Mouse (Mus musculus): ENCODE data around the gene Hist1h1e. TPM values are rescaled to one million over a fixed set of nuclear protein-coding genes. Genes with fewer than 3 reads are reported as not detected.
"Not testable (repeated sequence)": the region's sequence is repeated elsewhere in the genome, so short reads cannot be mapped to it uniquely, and the experiment has no call there.

The Hist1h1e gene
- polyA plus RNA-seq (2015; fragmentation: Nextera tagmentation; extraction: Ambion mirVana) = 24.3 and 26.2 TPM in 2 replicates

DNA sequence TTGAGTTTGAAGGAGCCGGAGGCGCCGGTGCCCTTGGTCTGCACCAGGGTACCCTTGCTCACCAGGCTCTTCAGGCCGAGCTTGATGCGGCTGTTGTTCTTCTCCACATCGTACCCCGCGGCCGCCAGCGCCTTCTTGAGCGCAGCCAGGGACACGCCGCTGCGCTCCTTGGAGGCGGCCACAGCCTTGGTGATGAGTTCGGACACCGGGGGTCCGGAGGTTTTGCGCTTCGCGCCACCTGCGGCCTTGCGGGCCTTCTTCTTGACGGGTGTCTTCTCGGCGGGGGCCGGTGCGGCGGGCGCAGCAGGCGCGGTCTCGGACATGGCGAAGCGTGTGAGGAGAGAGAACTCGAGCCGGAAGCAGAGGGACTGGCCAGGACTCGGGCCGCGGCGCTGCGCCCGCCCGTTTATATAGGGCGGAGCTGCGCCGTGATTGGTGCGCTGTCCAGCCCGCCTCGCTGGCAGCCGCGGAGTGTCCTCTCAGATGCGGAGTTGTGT is at the start of gene Hist1h1e:
TSS of gene Hist1h1e (minus strand) at position 384 of the 497 bp plus-strand sequence.
- H3K4me1 ChIP-seq (replicated peaks) = peaks cover 18% of the 10 kb centered on the region

DNA sequence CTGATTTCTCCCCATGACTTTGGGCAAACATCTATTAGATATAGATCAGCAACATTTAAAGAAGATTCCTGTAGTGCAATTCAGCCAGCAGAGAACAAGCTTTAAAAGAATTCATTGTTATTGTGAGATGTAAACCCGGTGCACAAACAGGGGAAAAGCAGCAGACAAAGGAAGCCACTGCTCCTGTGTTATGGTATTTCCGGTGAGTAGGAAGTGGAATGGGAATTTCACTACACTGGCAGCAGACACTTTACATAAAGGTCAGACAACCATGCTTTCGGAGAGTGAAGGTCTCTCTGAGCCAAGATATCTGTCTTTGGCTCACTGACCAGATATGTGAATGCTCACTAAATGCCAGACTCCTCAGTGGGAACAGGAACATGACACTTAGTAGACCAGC is 40.2 kb upstream of the Hist1h1e start:
- ATAC-seq (ENCODE audit: low read depth) (no peak), DNase-seq (no peak)
- 0 out of 2 replicates have a peak, but pooled peaks cover 8% of the 10 kb centered on the region for H3K27me3 ChIP-seq
- H3K9ac ChIP-seq = no peak overlapping the region
- no peaks in the 10 kb centered on the region for H3K4me1 ChIP-seq (replicated peaks)
- 54% methylated on average over 3 of the region's 3 CpGs for WGBS (ENCODE audit: insufficient replicate concordance)
- no peaks in the 10 kb centered on the region for H3K9me3 ChIP-seq (replicated peaks)
- H3K27ac ChIP-seq = no peak overlapping the region
- H3K4me2 ChIP-seq = no peak overlapping the region
- H3K36me3 ChIP-seq = no peaks in the 10 kb centered on the region
- no peak overlapping the region for H3K4me3 ChIP-seq (replicated peaks)

More for the DNA sequence above, at the start of gene Hist1h1e:
- peak within 1 kb of the TSS; percentile 73 for H3K4me3 ChIP-seq (replicated peaks)
- peak; percentile 87 for DNase-seq
- WGBS (ENCODE audit: insufficient replicate concordance) = under 1% methylated on average over 53 of the region's 53 CpGs
- H3K36me3 ChIP-seq; H3K9me3 ChIP-seq (replicated peaks): not testable (repeated sequence)
- H3K9ac ChIP-seq = peak within 1 kb of the TSS; percentile 96
- H3K4me2 ChIP-seq = peak within 1 kb of the TSS; percentile 90
- ATAC-seq (ENCODE audit: low read depth) = peak; percentile 81
- H3K27ac ChIP-seq = peak within 1 kb of the TSS; percentile 100
- peaks cover 13% of the 10 kb centered on the region for H3K27me3 ChIP-seq

DNA sequence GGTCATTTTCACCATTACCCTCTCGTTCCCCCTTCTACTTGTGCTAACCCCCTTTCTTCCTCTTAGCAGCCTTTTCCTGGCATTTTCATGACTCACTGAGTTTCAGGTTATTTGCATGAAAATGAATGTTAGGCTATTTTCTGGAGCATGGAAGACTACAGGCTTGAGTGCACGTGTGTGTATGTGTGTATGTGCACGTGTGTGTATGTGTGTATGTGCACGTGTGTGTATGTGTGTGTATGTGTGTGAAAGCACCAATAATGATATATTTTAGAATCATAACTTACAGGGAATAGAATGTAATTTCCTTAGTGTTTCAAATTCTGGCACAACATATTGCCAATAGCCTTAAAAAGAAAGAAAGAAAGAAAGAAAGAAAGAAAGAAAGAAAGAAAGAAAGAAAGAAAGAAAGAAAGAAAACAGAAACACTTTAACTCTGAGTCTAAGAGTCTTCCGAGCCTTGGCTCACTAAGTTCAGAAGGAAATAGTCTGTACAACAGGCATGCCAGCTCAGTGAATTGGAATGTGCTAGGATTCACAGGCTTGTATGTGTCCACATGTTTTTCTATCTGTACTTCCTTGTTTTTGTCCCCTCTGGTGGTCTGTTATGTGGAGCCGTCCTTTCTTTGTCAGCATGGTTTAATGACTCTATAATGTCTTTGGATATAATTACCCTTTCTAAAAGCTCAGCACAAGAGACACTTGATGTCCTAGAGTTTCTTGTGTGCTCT is 37.4 kb upstream of the Hist1h1e start:
- DNase-seq (no peak), ATAC-seq (ENCODE audit: low read depth) (no peak)
- Histone ChIP-seq H3K9me3 (replicated peaks) (no peaks in the 10 kb centered on the region), H3K27ac (no peak overlapping the region), H3K9ac (no peak overlapping the region), H3K4me2 (no peak overlapping the region), H3K4me1 (replicated peaks) (no peaks in the 10 kb centered on the region), H3K4me3 (replicated peaks) (no peak overlapping the region), H3K27me3 (0 out of 2 replicates have a peak, but pooled peaks cover 8% of the 10 kb centered on the region), H3K36me3 (no peaks in the 10 kb centered on the region)
- WGBS (ENCODE audit: insufficient replicate concordance) = 61% methylated on average over 6 of the region's 6 CpGs

DNA sequence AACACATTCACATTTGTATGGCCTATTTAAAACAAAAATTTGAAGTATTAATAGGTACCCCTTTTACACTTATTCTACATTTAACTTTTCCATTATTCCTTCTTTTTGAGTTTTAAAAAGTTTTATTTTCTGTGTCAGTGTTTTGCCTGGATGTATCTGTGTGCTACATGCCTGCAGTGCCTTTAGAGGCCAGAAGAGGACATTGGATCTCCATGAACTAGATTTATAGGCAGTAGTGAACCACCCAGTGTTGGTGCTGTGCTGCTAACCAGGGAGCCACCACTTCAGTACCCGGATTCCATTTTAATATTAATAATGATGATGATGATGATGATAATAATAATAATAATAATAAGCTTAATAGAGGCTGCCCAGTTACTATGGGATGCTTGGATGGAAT is 8.3 kb upstream of the Hist1h1e start:
- Histone ChIP-seq H3K9me3 (replicated peaks) (no peaks in the 10 kb centered on the region), H3K27me3 (peaks cover 5% of the 10 kb centered on the region), H3K4me3 (replicated peaks) (no peak overlapping the region), H3K36me3 (no peaks in the 10 kb centered on the region), H3K4me1 (replicated peaks) (no peaks in the 10 kb centered on the region), H3K4me2 (no peak overlapping the region), H3K9ac (no peak overlapping the region), H3K27ac (no peak overlapping the region)
- 18% methylated on average over 1 of the region's 1 CpGs for WGBS (ENCODE audit: insufficient replicate concordance)
- no peak for DNase-seq
- no peak for ATAC-seq (ENCODE audit: low read depth)

DNA sequence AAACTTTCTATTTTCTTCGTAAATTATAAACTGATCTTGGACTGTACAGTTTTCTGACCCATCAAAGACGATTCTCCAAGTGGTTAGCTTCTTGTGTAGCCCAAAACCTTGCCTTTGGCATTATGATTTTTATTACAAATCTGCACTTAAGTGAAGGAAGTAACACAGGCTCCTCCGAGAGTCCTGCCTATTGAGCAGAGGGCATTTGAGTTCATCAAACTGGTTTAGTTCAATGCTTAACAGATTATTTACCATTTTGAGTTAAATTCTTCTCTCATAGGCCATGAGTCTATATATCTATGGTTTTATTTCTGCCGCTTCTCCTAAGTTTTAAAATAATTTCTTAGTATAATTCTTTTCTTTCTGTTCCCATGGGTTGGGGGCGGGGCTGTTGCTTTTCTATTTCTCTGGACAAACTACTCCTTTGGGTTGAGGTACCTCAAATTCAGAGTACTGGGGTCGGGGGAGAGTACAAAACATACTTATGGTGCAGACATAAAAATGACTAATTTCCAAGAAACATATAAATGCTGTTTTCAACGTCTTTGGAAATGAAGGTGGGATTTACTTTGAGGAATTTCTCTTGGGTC is 598 bp upstream of the Hist1h1e start:
- DNase-seq (no peak), ATAC-seq (ENCODE audit: low read depth) (no peak)
- Histone ChIP-seq H3K36me3 (no peaks in the 10 kb centered on the region), H3K9me3 (replicated peaks) (no peaks in the 10 kb centered on the region), H3K4me1 (replicated peaks) (peaks cover 18% of the 10 kb centered on the region), H3K9ac (peak overlapping the region; percentile 96), H3K4me3 (replicated peaks) (peak overlapping the region; percentile 73), H3K27me3 (peaks cover 13% of the 10 kb centered on the region), H3K27ac (peak overlapping the region; percentile 100), H3K4me2 (peak overlapping the region; percentile 90)
- WGBS (ENCODE audit: insufficient replicate concordance) = 24% methylated on average over 7 of the region's 7 CpGs

DNA sequence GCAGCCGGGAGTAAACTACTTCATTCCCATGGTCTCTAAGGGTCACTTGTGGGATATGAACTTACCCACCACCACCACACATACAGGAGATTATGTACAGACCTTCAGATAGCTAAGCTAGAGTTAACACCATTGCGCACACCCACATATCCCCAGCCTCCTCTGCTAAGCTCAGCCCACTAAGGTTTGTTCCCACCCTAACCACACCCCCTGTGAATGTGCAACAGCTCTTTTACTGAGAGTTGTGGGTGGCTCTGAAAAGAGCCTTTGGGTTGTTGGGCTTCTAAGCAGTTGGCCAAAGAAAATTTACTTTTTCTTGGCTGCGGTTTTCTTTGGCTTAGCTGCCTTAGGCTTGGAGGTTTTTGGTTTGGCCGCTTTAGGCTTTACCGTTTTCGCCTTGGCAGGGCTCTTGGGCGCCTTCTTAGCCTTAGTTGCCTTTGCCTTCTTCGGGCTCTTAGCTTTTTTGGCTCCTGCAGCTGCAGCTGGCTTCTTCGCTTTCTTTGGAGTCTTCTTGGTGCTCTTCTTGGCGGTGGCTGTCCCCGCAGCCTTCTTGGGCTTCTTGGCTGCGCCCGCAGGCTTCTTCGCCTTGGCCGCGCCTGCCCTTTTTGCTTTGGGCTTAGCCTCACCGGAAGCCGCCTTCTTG is 705 bp downstream of the Hist1h1e start:
- H3K27ac ChIP-seq = peak overlapping the region; percentile 100
- peak overlapping the region; percentile 90 for H3K4me2 ChIP-seq
- H3K9ac ChIP-seq = peak overlapping the region; percentile 96
- ATAC-seq (ENCODE audit: low read depth) (peak; percentile 82), DNase-seq (no peak)
- under 1% methylated on average over 18 of the region's 18 CpGs for WGBS (ENCODE audit: insufficient replicate concordance)
- no peaks in the 10 kb centered on the region for H3K9me3 ChIP-seq (replicated peaks)
- H3K36me3 ChIP-seq = no peaks in the 10 kb centered on the region
- peaks cover 18% of the 10 kb centered on the region for H3K4me1 ChIP-seq (replicated peaks)
- H3K4me3 ChIP-seq (replicated peaks) = peak overlapping the region; percentile 73
- peaks cover 13% of the 10 kb centered on the region for H3K27me3 ChIP-seq

DNA sequence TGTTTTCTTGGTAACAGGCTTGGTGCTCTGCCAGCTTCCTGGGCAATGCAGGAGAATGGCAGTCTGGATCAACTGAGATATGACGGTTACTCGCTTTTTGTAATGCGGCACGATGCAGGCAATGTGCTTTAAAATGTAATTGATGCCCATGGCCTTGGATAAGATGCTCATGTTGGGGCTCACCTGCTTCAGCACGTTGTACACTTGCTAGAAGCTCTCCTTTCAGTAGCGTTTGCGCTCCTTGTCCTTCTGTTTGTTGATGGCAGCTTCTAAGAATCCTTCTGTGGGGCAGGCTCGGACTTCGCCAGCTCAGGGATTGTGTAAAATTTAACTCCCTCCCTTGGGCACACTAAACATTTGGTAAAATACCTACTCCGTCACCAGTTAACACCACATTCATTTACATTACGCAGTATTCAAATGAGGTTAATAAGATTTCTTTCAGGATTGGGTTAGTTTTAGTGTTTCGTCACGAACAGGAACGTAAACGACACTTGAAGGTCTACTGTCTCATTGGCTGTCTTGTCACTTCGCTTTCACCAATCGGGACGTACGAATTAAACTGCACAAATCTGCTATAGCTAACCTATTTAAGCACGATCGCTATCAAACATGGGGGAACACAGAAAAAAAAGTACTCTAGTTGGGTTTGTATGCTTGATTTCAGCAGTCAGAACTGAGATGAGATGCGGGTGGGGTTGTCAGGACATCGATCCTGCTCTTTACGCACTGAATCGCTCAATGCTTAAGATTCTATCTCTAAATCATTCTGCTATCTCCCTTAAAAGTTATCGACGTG is 1.4 kb downstream of the Hist1h1e start, which contains the start of gene Hist1h2be:
TSS of gene Hist1h2be (minus strand) at position 392 of the 799 bp plus-strand sequence.
- no peaks in the 10 kb centered on the region for H3K9me3 ChIP-seq (replicated peaks)
- peak within 1 kb of the TSS; percentile 100 for H3K27ac ChIP-seq
- peak within 1 kb of the TSS; percentile 73 for H3K4me3 ChIP-seq (replicated peaks)
- peak; percentile 81 for DNase-seq
- H3K9ac ChIP-seq = peak within 1 kb of the TSS; percentile 96
- ATAC-seq (ENCODE audit: low read depth) = peak; percentile 74
- peaks cover 18% of the 10 kb centered on the region for H3K4me1 ChIP-seq (replicated peaks)
- no peaks in the 10 kb centered on the region for H3K36me3 ChIP-seq
- under 1% methylated on average over 27 of the region's 27 CpGs for WGBS (ENCODE audit: insufficient replicate concordance)
- peaks cover 11% of the 10 kb centered on the region for H3K27me3 ChIP-seq
- H3K4me2 ChIP-seq = peak within 1 kb of the TSS; percentile 90

DNA sequence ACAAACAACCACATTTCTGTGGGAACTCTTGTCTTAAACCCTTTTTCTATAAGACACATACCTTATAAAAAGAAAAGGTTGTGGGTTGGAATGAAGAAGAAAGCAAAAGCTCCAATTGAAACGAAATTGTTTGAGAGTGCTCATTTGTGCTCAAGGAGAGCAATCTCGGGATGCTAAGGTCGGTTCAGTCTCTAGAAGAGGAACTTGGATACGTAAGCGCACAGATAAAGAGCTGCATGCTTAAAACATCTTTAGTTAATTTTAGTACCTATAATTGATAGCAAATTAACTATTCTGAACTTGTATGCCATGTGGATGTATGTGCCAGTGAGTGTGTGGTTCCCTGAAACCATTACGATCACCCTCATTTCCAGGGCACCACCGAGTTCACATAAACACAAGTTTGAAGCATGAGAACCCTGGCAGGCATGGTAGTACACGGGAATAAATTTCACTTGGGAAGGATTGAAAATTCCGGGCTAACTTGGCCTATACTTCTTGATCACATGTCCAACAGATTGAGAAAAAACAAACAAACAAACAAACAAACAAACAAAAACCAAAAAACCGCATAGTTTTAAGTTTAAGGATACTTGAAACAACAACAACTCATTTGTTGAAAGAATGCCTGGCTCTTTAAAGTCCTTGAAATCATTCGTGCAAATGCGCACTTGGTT is 2.2 kb downstream of the Hist1h1e start:
- H3K4me2 ChIP-seq = peak overlapping the region; percentile 90
- H3K9me3 ChIP-seq (replicated peaks) = no peaks in the 10 kb centered on the region
- peak overlapping the region; percentile 96 for H3K9ac ChIP-seq
- peaks cover 18% of the 10 kb centered on the region for H3K4me1 ChIP-seq (replicated peaks)
- DNase-seq (no peak), ATAC-seq (ENCODE audit: low read depth) (no peak)
- H3K27ac ChIP-seq = peak overlapping the region; percentile 100
- WGBS (ENCODE audit: insufficient replicate concordance) = 21% methylated on average over 12 of the region's 12 CpGs
- no peaks in the 10 kb centered on the region for H3K36me3 ChIP-seq
- peak overlapping the region; percentile 73 for H3K4me3 ChIP-seq (replicated peaks)
- peaks cover 6% of the 10 kb centered on the region for H3K27me3 ChIP-seq

DNA sequence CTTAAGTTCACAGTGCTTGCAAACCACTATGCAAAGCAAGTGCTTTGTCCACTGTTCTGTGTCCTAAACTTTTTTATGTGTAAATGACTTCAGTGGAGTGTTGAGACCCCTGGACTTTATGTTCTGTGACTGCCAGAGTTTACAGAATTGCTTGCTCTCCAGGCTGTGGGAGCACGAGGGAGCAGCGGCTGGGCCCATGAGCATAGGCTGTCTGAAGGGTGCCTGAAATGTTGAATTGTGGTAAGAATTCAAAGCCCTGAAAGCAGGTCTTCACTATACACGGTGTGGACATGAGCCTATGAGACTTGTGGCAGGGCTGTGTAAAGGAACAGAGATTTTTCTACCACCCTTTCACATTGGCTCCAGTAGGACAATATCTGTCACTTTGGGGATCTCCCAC is 10.7 kb downstream of the Hist1h1e start:
- H3K36me3 ChIP-seq = peaks cover 14% of the 10 kb centered on the region
- H3K4me2 ChIP-seq = no peak overlapping the region
- peak overlapping the region; percentile 39 for H3K27ac ChIP-seq
- H3K4me1 ChIP-seq (replicated peaks) = peaks cover 26% of the 10 kb centered on the region
- no peak for DNase-seq
- no peak overlapping the region for H3K4me3 ChIP-seq (replicated peaks)
- no peaks in the 10 kb centered on the region for H3K27me3 ChIP-seq
- no peaks in the 10 kb centered on the region for H3K9me3 ChIP-seq (replicated peaks)
- no peak for ATAC-seq (ENCODE audit: low read depth)
- no peak overlapping the region for H3K9ac ChIP-seq
- 80% methylated on average over 3 of the region's 3 CpGs for WGBS (ENCODE audit: insufficient replicate concordance)

DNA sequence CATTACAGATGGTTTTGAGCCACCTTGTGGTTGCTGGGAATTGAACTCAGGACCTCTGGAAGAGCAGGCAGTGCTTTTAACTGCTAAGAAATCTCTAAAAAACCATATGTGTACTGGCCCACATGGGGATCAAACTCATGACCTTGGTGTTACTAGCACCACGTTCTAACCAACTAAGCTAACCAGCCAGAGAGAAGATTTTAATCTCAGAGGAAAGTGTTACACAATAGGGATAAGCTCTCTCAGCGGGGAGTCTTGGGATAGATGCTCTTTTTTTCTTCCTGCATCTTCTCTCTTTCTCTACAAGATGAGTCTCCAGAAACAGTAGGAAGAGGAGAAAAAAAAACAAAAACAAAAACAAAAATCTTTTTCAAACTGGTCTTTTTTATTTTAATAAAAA is 12.0 kb downstream of the Hist1h1e start:
- no peak for ATAC-seq (ENCODE audit: low read depth)
- Histone ChIP-seq H3K4me2 (no peak overlapping the region), H3K9ac (no peak overlapping the region), H3K4me1 (replicated peaks) (peaks cover 28% of the 10 kb centered on the region), H3K27me3 (no peaks in the 10 kb centered on the region), H3K36me3 (peaks cover 14% of the 10 kb centered on the region), H3K4me3 (replicated peaks) (no peak overlapping the region), H3K9me3 (replicated peaks) (no peaks in the 10 kb centered on the region), H3K27ac (peak overlapping the region; percentile 86)
- 53% methylated on average over 2 of the region's 2 CpGs for WGBS (ENCODE audit: insufficient replicate concordance)
- no peak for DNase-seq
